Mouse (Mus musculus) stomach, embryonic 14.5 days (tissue): ENCODE results near the gene Sprr1b. TPM values are rescaled to one million over a fixed set of nuclear protein-coding genes. Genes with fewer than 3 reads are reported as not detected.
"Not testable (repeated sequence)": the region's sequence is repeated elsewhere in the genome, so short reads cannot be mapped to it uniquely, and the experiment has no call there.

Experiments used
- ATAC-seq: fragments of 200-750 bp; cut with Nextera tagmentation; 2 replicates; pipeline ENCODE4 v1.8.0; 2017; ENCODE audit warnings: low read depth, moderate TSS enrichment; ENCODE audit not compliant: insufficient number of reproducible peaks, insufficient read depth, low FRiP score
- H3K27ac ChIP-seq: fragments of 300-500 bp; sonication (generic); 2 replicates; pipeline ENCODE4 v1.5.1; 2014; ENCODE audit warnings: mild to moderate bottlenecking, low read length, moderate library complexity, mixed read lengths
- H3K27me3 ChIP-seq: fragments of 300-500 bp; sonication (generic); 2 replicates; pipeline ENCODE4 v1.6.1; 2014; ENCODE audit warnings: low read length, control low read depth, mixed read lengths; ENCODE audit not compliant: control insufficient read depth, insufficient read depth
- H3K36me3 ChIP-seq: fragments of 300-500 bp; sonication (generic); 2 replicates; pipeline ENCODE4 v1.6.1; 2014; ENCODE audit warnings: mild to moderate bottlenecking, control low read depth, low read length, moderate library complexity, mixed read lengths; ENCODE audit not compliant: control insufficient read depth, insufficient read depth
- H3K4me1 ChIP-seq: fragments of 300-500 bp; sonication (generic); 2 replicates; pipeline ENCODE4 v1.6.1; 2014; ENCODE audit warnings: low read length, control low read depth, mixed read lengths; ENCODE audit not compliant: control insufficient read depth, insufficient read depth
- H3K4me2 ChIP-seq: fragments of 300-500 bp; sonication (generic); replicated peaks from 2 replicates; pipeline ENCODE4 v1.6.1; 2014; ENCODE audit warnings: low read depth, low read length, control low read depth
- H3K4me3 ChIP-seq: fragments of 300-500 bp; sonication (generic); 2 replicates; pipeline ENCODE4 v1.5.1; 2014; ENCODE audit warnings: low read depth, low read length, control low read depth
- H3K9ac ChIP-seq: fragments of 300-500 bp; sonication (generic); replicated peaks from 2 replicates; pipeline ENCODE4 v1.6.1; 2014; ENCODE audit warnings: low read depth, mild to moderate bottlenecking, control low read depth, low read length, moderate library complexity, mixed read lengths
- H3K9me3 ChIP-seq: fragments of 300-500 bp; sonication (generic); 2 replicates; pipeline ENCODE4 v1.6.1; 2016; ENCODE audit warnings: low read depth, low read length, control low read depth; ENCODE audit not compliant: control insufficient read depth
- WGBS: fragments of 180-500 bp; shearing (Covaris S2); extraction: QIAGEN DNeasy Blood & Tissue Kit; methylation state at CpG from one replicate; pipeline ENCODE4 v1.1.7; 2014; 5-methylcytosine and 5-hydroxymethylcytosine counted together
- polyA plus RNA-seq: library from polyadenylated mRNA; unstranded; fragments of >200 nt; fragmentation: Nextera tagmentation; extraction: Ambion mirVana; gene quantifications from 2 replicates; pipeline ENCODE4 v1.2.1, GENCODE M21; 2014

Sprr1b gene
- not detected in 2 replicates for polyA plus RNA-seq

DNA sequence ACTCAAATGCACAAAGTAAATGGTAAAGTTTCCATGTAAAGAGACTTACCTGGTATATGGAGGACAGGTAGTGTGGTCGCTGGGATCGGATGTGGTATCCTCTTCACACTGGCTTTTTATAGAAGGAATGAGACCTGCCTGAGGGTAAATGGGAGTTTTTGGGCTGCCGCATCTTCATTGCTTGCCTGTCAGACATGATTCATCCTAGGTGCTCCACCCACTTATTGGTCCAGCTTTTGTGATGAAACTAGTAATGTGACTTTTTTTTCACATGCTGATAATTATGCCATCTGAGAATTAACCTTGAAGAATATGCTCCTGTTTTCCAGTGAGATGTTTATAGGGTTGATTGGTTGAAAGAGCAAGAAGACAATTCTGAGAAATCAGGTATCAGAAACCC, at the start of gene Sprr1b:
Gene Sprr1b (minus strand): TSS at position 101 of the 400 bp plus-strand sequence.
- Histone ChIP-seq H3K36me3 (no peaks in the 10 kb centered on the region), H3K9ac (no peak within 1 kb of the TSS), H3K4me1 (no peaks in the 10 kb centered on the region), H3K4me2 (no peak within 1 kb of the TSS), H3K27ac (no peak within 1 kb of the TSS), H3K27me3 (no peaks in the 10 kb centered on the region), H3K9me3 (no peaks in the 10 kb centered on the region), H3K4me3 (no peak within 1 kb of the TSS)
- WGBS, result 81% methylated on average over 3 of the region's 3 CpGs
- no peak for ATAC-seq

DNA sequence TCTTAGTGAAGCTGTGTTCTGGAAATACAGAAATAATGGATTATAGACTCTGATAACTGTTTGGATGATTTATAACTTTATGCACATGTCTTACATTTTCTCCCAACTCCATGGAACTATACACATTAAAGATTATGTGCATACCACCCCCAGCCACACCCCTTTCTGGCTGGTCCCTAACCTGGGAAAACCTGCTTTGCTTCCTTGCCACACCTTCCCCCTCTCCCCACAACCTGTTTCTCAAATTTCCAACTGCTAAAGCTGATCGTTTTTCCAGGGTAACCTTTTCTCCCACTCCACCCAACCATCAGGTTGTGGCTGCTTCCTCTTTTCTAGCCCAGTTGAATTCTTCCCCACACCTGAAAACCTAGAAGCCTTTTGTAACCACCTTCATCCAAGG, 47.7 kb upstream of the Sprr1b start:
- no peak overlapping the region for H3K9ac ChIP-seq
- 32% methylated on average over 1 of the region's 1 CpGs for WGBS
- ATAC-seq, result peak; percentile 84

DNA sequence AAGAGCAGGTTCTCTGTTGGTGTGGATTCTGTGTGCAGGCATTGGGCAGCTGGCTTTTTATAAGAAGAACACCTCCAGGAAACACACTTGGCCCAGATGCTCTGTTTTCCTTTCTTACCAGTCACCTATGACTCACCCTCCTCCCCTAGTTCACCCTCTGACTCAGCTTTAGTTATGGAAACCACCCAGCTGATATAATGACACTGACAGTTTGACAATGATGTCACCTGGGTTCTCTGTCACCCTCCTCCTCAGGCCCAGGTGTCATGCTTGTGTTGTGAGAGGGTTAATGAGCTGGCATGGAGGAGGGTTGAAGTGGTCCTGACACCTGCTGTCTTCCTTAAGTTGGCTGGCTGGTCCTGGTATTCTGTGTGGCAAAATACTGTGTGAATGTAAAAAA, 47.3 kb upstream of the Sprr1b start, which contains the start of gene Sprr1a:
Gene Sprr1a (minus strand): TSS at position 33 of the 400 bp plus-strand sequence.
- Histone ChIP-seq H3K9ac (no peak within 1 kb of the TSS), H3K27me3 (no peaks in the 10 kb centered on the region), H3K4me2 (no peak within 1 kb of the TSS), H3K4me3 (no peak within 1 kb of the TSS), H3K36me3 (no peaks in the 10 kb centered on the region), H3K27ac (peak within 1 kb of the TSS; percentile 44), H3K9me3 (no peaks in the 10 kb centered on the region), H3K4me1 (no peaks in the 10 kb centered on the region)
- peak; percentile 49; the same call in 1 of the 2 replicates for ATAC-seq

More for the DNA sequence above, 47.7 kb upstream of the Sprr1b start:
- Histone ChIP-seq H3K27me3 (no peaks in the 10 kb centered on the region), H3K27ac (peak overlapping the region; percentile 44; the same call in 1 of the 2 replicates), H3K4me1 (no peaks in the 10 kb centered on the region), H3K4me3 (no peak overlapping the region), H3K9me3 (no peaks in the 10 kb centered on the region), H3K4me2 (no peak overlapping the region), H3K36me3 (no peaks in the 10 kb centered on the region)

DNA sequence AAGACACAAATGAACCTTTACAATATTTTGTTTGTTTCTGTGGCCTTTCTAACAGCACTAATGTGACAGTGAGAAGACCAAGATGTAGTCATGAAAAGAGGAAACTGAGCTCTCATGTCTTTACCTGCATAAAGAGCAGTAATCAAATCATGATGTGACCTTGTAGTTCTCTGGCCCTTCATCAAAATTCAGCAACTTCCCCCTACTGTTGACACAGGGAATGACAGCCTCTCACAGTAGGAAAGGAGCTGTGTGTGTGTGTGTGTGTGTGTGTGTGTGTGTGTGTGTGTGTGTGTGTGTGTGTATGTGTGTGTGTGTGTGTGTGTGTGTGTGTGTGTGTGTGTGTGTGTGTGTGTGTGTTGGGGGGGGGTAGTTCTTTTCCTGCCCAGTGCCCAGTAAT, 42.7 kb upstream of the Sprr1b start:
- H3K27ac ChIP-seq, ATAC-seq, H3K4me2 ChIP-seq, H3K4me1 ChIP-seq, H3K9me3 ChIP-seq, H3K36me3 ChIP-seq, H3K27me3 ChIP-seq, H3K4me3 ChIP-seq, H3K9ac ChIP-seq: not testable (repeated sequence)

DNA sequence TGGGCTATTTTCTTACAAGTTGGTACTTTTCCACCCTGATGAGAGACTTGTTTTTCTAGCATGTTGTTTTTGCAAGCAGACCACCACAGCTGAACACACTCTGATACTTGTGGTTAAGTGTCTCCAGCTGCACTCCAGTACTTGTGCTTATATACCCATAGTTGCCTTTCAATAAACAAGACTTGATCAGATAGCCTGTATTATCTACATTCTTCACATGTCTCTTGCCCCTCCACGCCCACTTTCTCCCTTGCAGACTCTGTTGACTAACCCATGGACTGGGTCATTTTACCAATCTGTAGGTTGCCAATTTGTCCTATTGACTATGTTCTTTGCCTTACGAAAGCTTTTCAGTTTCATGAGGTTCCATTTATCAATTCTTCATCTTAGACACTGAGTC, 31.5 kb upstream of the Sprr1b start:
- H3K36me3 ChIP-seq, result no peaks in the 10 kb centered on the region
- H3K4me1 ChIP-seq, result no peaks in the 10 kb centered on the region
- no peak overlapping the region for H3K4me3 ChIP-seq
- no peak overlapping the region for H3K4me2 ChIP-seq
- H3K27me3 ChIP-seq, result no peaks in the 10 kb centered on the region
- no peak overlapping the region for H3K27ac ChIP-seq
- no peak overlapping the region for H3K9ac ChIP-seq
- no peak for ATAC-seq
- 80% methylated on average over 2 of the region's 2 CpGs for WGBS
- no peaks in the 10 kb centered on the region for H3K9me3 ChIP-seq

DNA sequence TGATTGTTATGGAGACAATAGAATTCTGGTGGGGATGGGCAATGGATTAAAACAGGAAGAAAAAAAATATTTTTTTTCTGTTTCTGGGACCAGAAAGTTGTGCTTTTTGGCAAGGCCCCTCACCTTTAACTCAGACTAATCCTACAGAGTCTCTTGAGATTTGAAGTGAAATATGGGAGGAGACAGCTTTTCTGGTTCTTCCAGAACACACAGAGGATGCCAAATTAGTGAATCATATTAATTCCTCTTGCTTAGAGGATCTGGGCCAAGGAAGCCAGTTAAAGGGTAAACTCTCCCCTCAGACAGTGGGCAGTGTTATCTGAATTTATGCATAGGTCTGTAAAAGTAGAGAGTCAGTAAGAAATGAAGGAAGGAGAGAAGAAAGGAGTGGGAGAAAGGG, 28.8 kb upstream of the Sprr1b start:
- no peak overlapping the region for H3K27ac ChIP-seq
- no peak overlapping the region for H3K9ac ChIP-seq
- H3K9me3 ChIP-seq, result no peaks in the 10 kb centered on the region
- no peak for ATAC-seq
- H3K4me1 ChIP-seq, result no peaks in the 10 kb centered on the region
- H3K27me3 ChIP-seq, result no peaks in the 10 kb centered on the region
- no peak overlapping the region for H3K4me2 ChIP-seq
- H3K36me3 ChIP-seq, result no peaks in the 10 kb centered on the region
- H3K4me3 ChIP-seq, result no peak overlapping the region

DNA sequence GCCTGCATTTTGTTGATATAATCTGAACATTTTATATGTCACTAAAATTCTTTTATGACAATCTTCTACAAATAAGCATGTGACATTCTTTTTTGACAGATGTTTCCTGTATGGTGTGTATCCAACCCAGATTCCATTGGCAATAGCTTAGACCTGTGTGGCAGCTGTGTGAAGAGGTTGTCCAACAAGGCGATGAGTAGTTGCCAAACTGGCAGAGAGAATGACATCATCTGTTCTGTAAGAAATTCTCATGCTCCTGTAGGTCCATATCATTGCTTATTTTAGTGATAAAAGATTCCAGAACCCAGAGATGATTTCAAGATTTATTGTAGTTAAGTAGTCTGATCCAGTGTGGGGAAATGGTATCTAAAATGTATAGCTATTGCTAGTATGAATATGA, 28.0 kb upstream of the Sprr1b start:
- Histone ChIP-seq H3K4me3 (no peak overlapping the region), H3K27me3 (no peaks in the 10 kb centered on the region), H3K4me1 (no peaks in the 10 kb centered on the region), H3K9me3 (no peaks in the 10 kb centered on the region), H3K36me3 (no peaks in the 10 kb centered on the region), H3K4me2 (no peak overlapping the region), H3K9ac (no peak overlapping the region), H3K27ac (no peak overlapping the region)
- no peak for ATAC-seq
- WGBS, result 78% methylated on average over 1 of the region's 1 CpGs

DNA sequence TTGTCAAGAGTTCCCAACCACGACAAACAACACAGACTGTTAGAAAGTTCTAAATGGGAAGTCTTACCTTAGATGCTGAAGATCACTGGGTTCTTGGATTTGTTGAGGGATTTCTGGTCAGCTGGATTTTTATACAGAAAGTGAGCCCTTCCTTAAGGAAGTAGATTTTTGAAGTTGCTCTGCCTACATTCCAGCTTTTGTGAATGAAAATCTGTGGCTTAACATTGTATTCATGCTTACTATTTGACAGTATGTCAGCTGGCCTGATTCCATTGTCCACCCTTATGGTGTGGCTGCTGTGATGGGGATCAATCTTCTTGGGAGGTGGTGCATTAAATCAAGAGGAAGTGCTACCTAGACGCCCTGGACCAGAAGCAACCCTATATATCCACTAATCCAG, 20.0 kb upstream of the Sprr1b start, which contains the start of gene Sprr3:
Gene Sprr3 (minus strand): TSS at position 101 of the 400 bp plus-strand sequence.
- no peak within 1 kb of the TSS for H3K9ac ChIP-seq
- 56% methylated on average over 2 of the region's 2 CpGs for WGBS
- H3K9me3 ChIP-seq, result no peaks in the 10 kb centered on the region
- H3K4me3 ChIP-seq, result no peak within 1 kb of the TSS
- ATAC-seq, result no peak
- H3K27ac ChIP-seq, result no peak within 1 kb of the TSS
- no peaks in the 10 kb centered on the region for H3K4me1 ChIP-seq
- no peak within 1 kb of the TSS for H3K4me2 ChIP-seq
- H3K27me3 ChIP-seq, result no peaks in the 10 kb centered on the region
- no peaks in the 10 kb centered on the region for H3K36me3 ChIP-seq

DNA sequence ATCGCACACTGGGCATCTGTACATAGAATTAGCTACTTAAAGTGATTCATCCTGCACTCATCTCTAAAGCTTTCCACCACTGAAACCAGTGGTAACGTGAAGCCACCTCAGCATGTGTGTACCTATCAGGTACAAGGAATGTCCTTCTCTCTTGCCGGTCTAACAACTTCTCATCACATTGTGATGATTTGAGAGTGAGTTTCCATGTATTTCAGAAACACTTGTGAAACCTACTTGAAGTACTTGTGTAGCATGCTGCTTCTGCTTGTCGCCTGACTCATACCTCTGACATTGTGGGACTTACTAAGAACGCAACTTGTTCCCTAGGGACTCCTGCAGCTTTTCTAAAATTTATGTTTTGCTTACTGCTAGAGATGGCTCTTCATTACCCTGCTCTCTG, 16.6 kb upstream of the Sprr1b start:
- ATAC-seq, result no peak
- Histone ChIP-seq H3K9me3 (no peaks in the 10 kb centered on the region), H3K4me2 (no peak overlapping the region), H3K4me3 (no peak overlapping the region), H3K9ac (no peak overlapping the region), H3K4me1 (no peaks in the 10 kb centered on the region), H3K27me3 (no peaks in the 10 kb centered on the region), H3K27ac (no peak overlapping the region), H3K36me3 (no peaks in the 10 kb centered on the region)
- 85% methylated on average over 5 of the region's 5 CpGs for WGBS
